Mouse (Mus musculus) lung, embryonic 14.5 days (tissue): ENCODE measurements at regions not wholly inside any gene's neighbourhood (a gene's known extent, or its start where the extent isn't known, plus 50 kb on each side); places are given as distances from the start of the nearest gene placed in this dataset.
"Not testable (repeated sequence)": the region's sequence is repeated elsewhere in the genome, so short reads cannot be mapped to it uniquely, and the experiment has no call there.

Experiments
- ATAC-seq: fragments of 200-750 bp; cut with Nextera tagmentation; 2 replicates; pipeline ENCODE4 v1.8.0; 2017; ENCODE audit warnings: mild to moderate bottlenecking, moderate TSS enrichment, moderate library complexity; ENCODE audit not compliant: insufficient read depth
- DNase-seq: peaks from one replicate; pipeline ENCODE4 v3.0.0-alpha.2; 2015
- H3K27ac ChIP-seq: fragments of 300-500 bp; sonication (generic); 2 replicates; pipeline ENCODE4 v1.5.1; 2014; ENCODE audit warnings: low read depth, mild to moderate bottlenecking, moderate library complexity
- H3K27me3 ChIP-seq: fragments of 300-500 bp; sonication (generic); 2 replicates; pipeline ENCODE4 v1.6.1; 2014; ENCODE audit warnings: low read length, control low read depth; ENCODE audit not compliant: insufficient read depth
- H3K36me3 ChIP-seq: fragments of 300-500 bp; sonication (generic); 2 replicates; pipeline ENCODE4 v1.6.1; 2014; ENCODE audit warnings: control low read depth; ENCODE audit not compliant: insufficient read depth
- H3K4me1 ChIP-seq: fragments of 300-500 bp; sonication (generic); 2 replicates; pipeline ENCODE4 v1.6.1; 2014; ENCODE audit warnings: antibody characterized with exemption, control low read depth; ENCODE audit not compliant: insufficient read depth
- H3K4me2 ChIP-seq: fragments of 300-500 bp; sonication (generic); 2 replicates; pipeline ENCODE4 v1.6.1; 2014; ENCODE audit warnings: mild to moderate bottlenecking
- H3K4me3 ChIP-seq: fragments of 300-500 bp; sonication (generic); 2 replicates; pipeline ENCODE4 v1.5.1; 2014; ENCODE audit warnings: low read depth, low read length
- H3K9ac ChIP-seq: fragments of 300-500 bp; sonication (generic); 2 replicates; pipeline ENCODE4 v1.6.1; 2014
- H3K9me3 ChIP-seq: fragments of 300-500 bp; sonication (generic); 2 replicates; pipeline ENCODE4 v1.6.1; 2016; ENCODE audit warnings: low read depth, low read length, control low read depth
- CTCF ChIP-seq: IDR thresholded peaks from 2 replicates; pipeline ENCODE4 v1.5.1; 2016; ENCODE audit warnings: antibody characterized with exemption, low read depth
- WGBS: fragments of 180-500 bp; shearing (Covaris S2); extraction: QIAGEN DNeasy Blood & Tissue Kit; methylation state at CpG from one replicate; pipeline ENCODE4 v1.1.7; 2014; 5-methylcytosine and 5-hydroxymethylcytosine counted together

GRCm38 (mm10) chr9:31628291-31628690 lies 164.0 kb upstream of the Tmem45b start:
- ATAC-seq (no peak), DNase-seq (no peak)
- 85% methylated on average over 6 of the region's 6 CpGs for WGBS
- Histone ChIP-seq H3K4me1 (no peaks in the 10 kb centered on the region), H3K9ac (no peak overlapping the region), H3K4me2 (no peak overlapping the region), H3K27me3 (no peaks in the 10 kb centered on the region), H3K9me3 (no peaks in the 10 kb centered on the region), H3K36me3 (no peaks in the 10 kb centered on the region), H3K27ac (no peak overlapping the region), H3K4me3 (no peak overlapping the region)
- no peak for TF ChIP-seq CTCF

- ATAC-seq, DNase-seq: not testable (repeated sequence)
- WGBS, result 89% methylated on average over 7 of the region's 7 CpGs
Measured at GRCm38 (mm10) chr9:31621553-31621952, 157.3 kb upstream of the Tmem45b start.

GRCm38 (mm10) chr9:31619344-31619743 lies 155.1 kb upstream of the Tmem45b start:
- no peak for TF ChIP-seq CTCF
- ATAC-seq (no peak), DNase-seq (no peak)
- Histone ChIP-seq H3K9me3 (no peaks in the 10 kb centered on the region), H3K4me3 (no peak overlapping the region), H3K4me1 (no peaks in the 10 kb centered on the region), H3K9ac (no peak overlapping the region), H3K36me3 (no peaks in the 10 kb centered on the region), H3K27ac (no peak overlapping the region), H3K27me3 (no peaks in the 10 kb centered on the region), H3K4me2 (no peak overlapping the region)
- WGBS, result 45% methylated on average over 6 of the region's 6 CpGs

More at GRCm38 (mm10) chr9:31621553-31621952, 157.3 kb upstream of the Tmem45b start:
- H3K4me2 ChIP-seq, H3K27ac ChIP-seq, H3K9me3 ChIP-seq, H3K36me3 ChIP-seq, H3K9ac ChIP-seq, H3K4me1 ChIP-seq, H3K4me3 ChIP-seq, H3K27me3 ChIP-seq: not testable (repeated sequence)

- no peak for TF ChIP-seq CTCF
- WGBS, result 64% methylated on average over 13 of the region's 13 CpGs
- DNase-seq, result peak; percentile 19
Measured at GRCm38 (mm10) chr9:31614250-31614945, 150.1 kb upstream of the Tmem45b start.

GRCm38 (mm10) chr9:31611036-31611695 lies 146.9 kb upstream of the Tmem45b start:
- DNase-seq, result peak; percentile 32
- WGBS, result 62% methylated on average over 8 of the region's 8 CpGs

More at GRCm38 (mm10) chr9:31614250-31614945, 150.1 kb upstream of the Tmem45b start:
- no peak overlapping the region for H3K4me2 ChIP-seq
- H3K9ac ChIP-seq, result no peak overlapping the region
- H3K27ac ChIP-seq, result no peak overlapping the region
- H3K9me3 ChIP-seq, result no peaks in the 10 kb centered on the region
- no peak overlapping the region for H3K4me3 ChIP-seq
- no peak for ATAC-seq
- no peaks in the 10 kb centered on the region for H3K27me3 ChIP-seq
- 0 out of 2 replicates have a peak, but pooled peaks cover 5% of the 10 kb centered on the region for H3K4me1 ChIP-seq
- H3K36me3 ChIP-seq, result no peaks in the 10 kb centered on the region

DNA sequence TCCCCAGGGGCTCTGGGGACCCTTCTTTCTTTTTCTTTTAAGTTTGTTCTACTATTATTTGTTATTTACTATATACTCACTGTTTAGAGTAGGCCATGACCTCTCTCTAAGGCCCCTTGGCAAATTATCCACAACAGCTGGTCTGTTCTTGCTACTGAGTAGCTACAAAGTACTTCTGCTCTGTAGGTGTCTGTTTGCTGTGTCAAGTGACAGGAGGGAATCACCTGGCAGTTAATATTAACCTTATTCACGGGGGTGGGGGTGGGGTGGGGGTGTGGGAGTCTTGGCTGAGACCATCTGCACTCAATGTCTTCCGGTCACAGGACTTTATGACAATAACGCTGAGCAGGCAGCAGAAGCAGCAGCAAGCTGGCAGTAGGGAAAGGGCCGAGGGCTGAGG lies 146.4 kb upstream of the Tmem45b start:
- H3K9ac ChIP-seq, result no peak overlapping the region
- ATAC-seq, result peak; percentile 49; the same call in 1 of the 2 replicates
- 39% methylated on average over 4 of the region's 4 CpGs for WGBS
- H3K4me2 ChIP-seq, result no peak overlapping the region
- peak; percentile 53 for DNase-seq
- H3K4me1 ChIP-seq, result 0 out of 2 replicates have a peak, but pooled peaks cover 5% of the 10 kb centered on the region
- H3K27me3 ChIP-seq, result no peaks in the 10 kb centered on the region
- no peak overlapping the region for H3K4me3 ChIP-seq
- H3K36me3 ChIP-seq, result no peaks in the 10 kb centered on the region
- no peak overlapping the region for H3K27ac ChIP-seq
- no peak for TF ChIP-seq CTCF
- H3K9me3 ChIP-seq, result no peaks in the 10 kb centered on the region

More at GRCm38 (mm10) chr9:31611036-31611695, 146.9 kb upstream of the Tmem45b start:
- no peak for TF ChIP-seq CTCF
- no peaks in the 10 kb centered on the region for H3K9me3 ChIP-seq
- H3K4me1 ChIP-seq, result 0 out of 2 replicates have a peak, but pooled peaks cover 5% of the 10 kb centered on the region
- H3K27ac ChIP-seq, result no peak overlapping the region
- no peak overlapping the region for H3K4me3 ChIP-seq
- no peaks in the 10 kb centered on the region for H3K36me3 ChIP-seq
- ATAC-seq, result peak; percentile 24; the same call in 1 of the 2 replicates
- no peak overlapping the region for H3K9ac ChIP-seq
- no peak overlapping the region for H3K4me2 ChIP-seq
- H3K27me3 ChIP-seq, result no peaks in the 10 kb centered on the region

- no peak overlapping the region for H3K9ac ChIP-seq
- peak; percentile 78 for DNase-seq
Measured at GRCm38 (mm10) chr9:31610212-31610611, 145.9 kb upstream of the Tmem45b start.

More at GRCm38 (mm10) chr9:31610212-31610611, 145.9 kb upstream of the Tmem45b start:
- WGBS, result 58% methylated on average over 1 of the region's 1 CpGs
- Histone ChIP-seq H3K4me2 (no peak overlapping the region), H3K27me3 (no peaks in the 10 kb centered on the region), H3K4me1 (0 out of 2 replicates have a peak, but pooled peaks cover 5% of the 10 kb centered on the region), H3K4me3 (no peak overlapping the region), H3K36me3 (no peaks in the 10 kb centered on the region), H3K27ac (no peak overlapping the region), H3K9me3 (no peaks in the 10 kb centered on the region)
- TF ChIP-seq CTCF, result peak; percentile 77
- ATAC-seq, result peak; percentile 74; the same call in 1 of the 2 replicates
